Mouse (Mus musculus) heart, embryonic 16.5 days (tissue): Measurements from ENCODE around the gene Tmc4. TPM values are rescaled to one million over a fixed set of nuclear protein-coding genes. Genes with fewer than 3 reads are reported as not detected.
A peak's percentile ranks its signal among the peaks of the same experiment; 100 is the strongest.

Source experiments
- ATAC-seq: fragments of 200-750 bp; cut with Nextera tagmentation; replicated peaks from 2 replicates; pipeline ENCODE4 v1.8.0; 2017; ENCODE audit warnings: moderate number of reproducible peaks; ENCODE audit not compliant: insufficient read depth, low FRiP score; ENCODE audit errors: extremely low read depth
- H3K27ac ChIP-seq: fragments of 300-500 bp; sonication (generic); 2 replicates; pipeline ENCODE4 v1.5.1; 2014; ENCODE audit warnings: mild to moderate bottlenecking, low read length, control low read depth, moderate library complexity
- H3K27me3 ChIP-seq: fragments of 300-500 bp; sonication (generic); 2 replicates; pipeline ENCODE4 v1.6.1; 2014; ENCODE audit warnings: low read length, mixed read lengths; ENCODE audit not compliant: control insufficient read depth, insufficient read depth
- H3K36me3 ChIP-seq: fragments of 300-500 bp; sonication (generic); 2 replicates; pipeline ENCODE4 v1.6.1; 2014; ENCODE audit not compliant: control insufficient read depth, insufficient read depth
- H3K4me1 ChIP-seq: fragments of 300-500 bp; sonication (generic); 2 replicates; pipeline ENCODE4 v1.6.1; 2014; ENCODE audit warnings: low read length, mixed read lengths; ENCODE audit not compliant: control insufficient read depth, insufficient read depth
- H3K4me2 ChIP-seq: fragments of 300-500 bp; sonication (generic); 2 replicates; pipeline ENCODE4 v1.6.1; 2014; ENCODE audit warnings: low read depth, mild to moderate bottlenecking, control low read depth, low read length
- H3K4me3 ChIP-seq: fragments of 300-500 bp; sonication (generic); 2 replicates; pipeline ENCODE4 v1.5.1; 2014; ENCODE audit warnings: mild to moderate bottlenecking, control low read depth, low read length
- H3K9ac ChIP-seq: fragments of 300-500 bp; sonication (generic); 2 replicates; pipeline ENCODE4 v1.6.1; 2014; ENCODE audit warnings: low read length, control low read depth
- H3K9me3 ChIP-seq: fragments of 300-500 bp; sonication (generic); replicated peaks from 2 replicates; pipeline ENCODE4 v1.6.1; 2016; ENCODE audit warnings: low read length; ENCODE audit not compliant: control insufficient read depth
- WGBS: fragments of 180-500 bp; shearing (Covaris S2); extraction: QIAGEN DNeasy Blood & Tissue Kit; methylation state at CpG from one replicate; pipeline ENCODE4 v1.1.7; 2014; 5-methylcytosine and 5-hydroxymethylcytosine counted together
- polyA plus RNA-seq: library from polyadenylated mRNA; unstranded; fragments of >200 nt; fragmentation: Nextera tagmentation; extraction: Ambion mirVana; gene quantifications from 2 replicates; pipeline ENCODE4 v1.2.1, GENCODE M21; 2015

The Tmc4 gene
- polyA plus RNA-seq, 1 experiment from 2014 or later = 7.3 TPM

DNA sequence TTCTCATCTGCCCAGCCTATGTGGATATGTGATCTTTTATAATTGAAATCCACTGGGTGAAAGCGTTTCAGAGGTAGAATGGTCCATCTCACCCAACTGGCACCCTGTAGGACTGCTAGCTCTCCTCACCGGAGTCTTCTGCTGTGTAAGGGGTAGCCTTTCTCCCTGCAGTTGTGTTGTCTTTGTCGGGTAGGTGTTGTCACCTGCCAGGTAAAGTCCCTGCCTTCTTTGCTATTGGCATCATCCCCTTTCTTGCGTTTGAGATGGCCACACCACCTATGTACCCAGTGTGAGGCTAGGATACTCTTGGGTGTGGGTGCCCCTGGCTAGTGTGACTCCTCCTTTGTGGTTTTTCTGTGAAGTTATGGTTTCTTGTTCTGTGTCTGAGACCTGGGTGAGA is 30.7 kb downstream of the Tmc4 start:
- H3K27ac ChIP-seq = no peak overlapping the region
- peaks cover 14% of the 10 kb centered on the region for H3K36me3 ChIP-seq
- H3K9ac ChIP-seq = peak overlapping the region; percentile 99
- ATAC-seq = no peak
- no peaks in the 10 kb centered on the region for H3K9me3 ChIP-seq
- 51% methylated on average over 4 of the region's 4 CpGs for WGBS
- H3K4me1 ChIP-seq = peaks cover 33% of the 10 kb centered on the region
- H3K4me2 ChIP-seq = peak overlapping the region; percentile 89
- H3K4me3 ChIP-seq = peak overlapping the region; percentile 95
- H3K27me3 ChIP-seq = no peaks in the 10 kb centered on the region

DNA sequence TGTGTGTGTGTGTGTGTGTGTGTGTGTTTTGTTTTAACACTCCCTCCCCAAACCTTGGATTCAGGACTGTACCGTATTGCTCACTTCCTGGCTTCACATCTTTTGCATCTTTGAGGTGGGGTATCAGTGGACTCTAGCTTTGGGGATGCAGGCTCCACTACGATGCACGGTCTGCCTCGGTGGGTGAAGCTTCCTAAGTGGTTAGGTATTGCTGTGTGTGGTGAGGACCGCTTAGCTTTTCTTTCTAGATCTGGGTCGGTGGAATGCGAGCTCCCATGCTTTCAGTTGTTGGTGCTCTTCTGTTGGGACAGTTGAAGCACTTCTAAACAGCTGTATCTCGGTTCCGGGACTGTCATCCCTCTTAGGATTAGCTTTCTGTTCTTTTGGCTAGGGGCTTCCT is 31.2 kb downstream of the Tmc4 start:
- no peak overlapping the region; the same call in 1 of the 2 replicates for H3K27ac ChIP-seq

DNA sequence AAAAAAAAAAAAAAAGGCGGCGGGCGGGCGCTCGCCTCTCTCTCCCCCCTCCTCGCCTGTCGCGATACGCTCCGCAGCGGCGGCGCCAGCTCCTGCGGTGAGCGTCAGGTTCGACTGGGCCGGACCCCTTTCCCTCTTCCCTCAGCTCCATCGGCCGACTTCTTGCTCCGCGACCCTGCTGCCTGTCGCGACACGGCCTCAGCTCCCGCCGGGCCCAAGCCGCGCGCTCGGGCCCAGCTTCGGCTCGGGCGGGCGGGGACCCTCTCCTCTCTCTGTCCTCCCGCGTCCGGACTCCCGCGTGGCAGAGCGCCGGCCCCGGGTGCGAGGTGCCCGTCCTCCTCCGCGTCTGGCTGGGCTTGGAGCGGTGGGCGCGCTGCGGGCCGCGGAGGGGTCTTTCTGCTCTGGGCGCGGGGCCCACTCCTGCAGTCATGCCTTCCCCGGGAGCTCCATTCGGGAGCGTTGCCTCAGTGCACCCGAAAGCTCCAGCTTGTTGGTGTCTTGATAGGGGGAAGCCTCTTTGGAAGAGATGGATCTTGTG is 31.8 kb downstream of the Tmc4 start:
- Histone ChIP-seq H3K9ac (peak overlapping the region; percentile 99), H3K27me3 (no peaks in the 10 kb centered on the region), H3K4me1 (peaks cover 33% of the 10 kb centered on the region), H3K9me3 (no peaks in the 10 kb centered on the region), H3K27ac (peak overlapping the region; percentile 95), H3K4me3 (peak overlapping the region; percentile 95), H3K4me2 (peak overlapping the region; percentile 89), H3K36me3 (peaks cover 10% of the 10 kb centered on the region)
- ATAC-seq = peak; percentile 1; the same call in 1 of the 2 replicates
- under 1% methylated on average over 41 of the region's 58 CpGs for WGBS

More for the DNA sequence above, 31.2 kb downstream of the Tmc4 start:
- no peaks in the 10 kb centered on the region for H3K9me3 ChIP-seq
- H3K4me3 ChIP-seq = peak overlapping the region; percentile 95
- WGBS = 6% methylated on average over 9 of the region's 9 CpGs
- peak overlapping the region; percentile 89 for H3K4me2 ChIP-seq
- no peak for ATAC-seq
- H3K27me3 ChIP-seq = no peaks in the 10 kb centered on the region
- peak overlapping the region; percentile 99 for H3K9ac ChIP-seq
- H3K36me3 ChIP-seq = peaks cover 12% of the 10 kb centered on the region
- H3K4me1 ChIP-seq = peaks cover 33% of the 10 kb centered on the region

DNA sequence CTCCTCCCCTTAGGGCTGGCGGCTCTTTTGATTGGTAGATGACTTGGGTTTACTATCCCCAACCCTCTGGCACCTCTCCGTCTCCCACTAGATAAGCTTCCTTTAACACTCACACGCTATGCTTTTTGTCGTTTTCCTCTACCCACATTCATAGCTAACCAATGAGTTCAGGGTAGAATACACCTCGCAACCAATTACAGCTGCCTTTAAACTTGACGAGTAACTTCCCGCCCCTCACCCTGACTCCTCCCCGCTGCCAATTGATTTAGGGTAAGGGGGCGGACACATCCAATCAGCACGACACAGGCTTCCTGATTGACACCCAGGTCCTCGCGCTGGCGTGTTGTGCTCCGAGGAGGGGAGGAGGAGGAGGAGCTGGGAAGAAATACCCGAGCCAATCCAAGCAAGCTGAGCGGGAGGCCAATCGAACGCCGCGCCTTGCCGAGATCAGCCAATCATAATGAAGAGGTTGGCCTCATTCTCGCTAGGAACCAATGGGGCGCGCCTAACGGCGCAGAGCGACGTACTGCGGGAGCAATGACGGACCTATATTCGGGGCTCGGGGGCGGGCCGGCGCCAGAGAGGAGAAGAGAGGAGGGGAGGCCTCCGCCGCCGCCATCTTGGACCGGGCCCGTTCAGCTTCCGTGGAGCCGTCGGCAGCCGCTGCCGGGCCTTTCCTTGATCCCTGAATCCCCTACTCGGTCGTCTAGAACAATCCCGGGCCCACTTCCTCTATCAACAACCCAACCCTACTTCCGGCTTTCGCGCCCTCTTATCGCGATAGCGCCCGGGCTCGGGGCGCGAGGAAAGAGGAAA is 32.5 kb downstream of the Tmc4 start, which contains the start of gene Cnot3:
Gene Cnot3, plus strand, starts transcription at position 597 of the 816 bp plus-strand sequence.
- Histone ChIP-seq H3K36me3 (peaks cover 11% of the 10 kb centered on the region), H3K4me1 (peaks cover 33% of the 10 kb centered on the region)

DNA sequence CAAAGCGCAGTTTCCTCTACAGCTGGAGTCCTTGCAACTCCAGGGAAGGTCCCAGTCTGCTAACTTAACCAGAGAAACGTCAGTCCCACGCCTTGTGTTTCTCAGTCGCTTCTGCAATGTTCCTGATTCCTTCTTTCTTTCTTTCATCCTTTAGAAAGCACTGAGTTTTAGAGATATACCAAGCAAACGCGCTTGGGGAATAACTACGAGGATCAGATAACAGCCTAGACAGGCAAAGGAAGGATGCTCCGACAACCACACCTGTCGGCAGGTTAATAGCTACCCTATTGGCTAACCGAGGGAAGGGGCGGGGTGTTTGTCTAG is 33.0 kb downstream of the Tmc4 start:
- Histone ChIP-seq H3K9ac (no peak overlapping the region), H3K36me3 (peaks cover 11% of the 10 kb centered on the region), H3K27ac (peak overlapping the region; percentile 75; the same call in 1 of the 2 replicates), H3K4me2 (peak overlapping the region; percentile 65), H3K4me1 (peaks cover 33% of the 10 kb centered on the region), H3K9me3 (no peaks in the 10 kb centered on the region), H3K4me3 (peak overlapping the region; percentile 55), H3K27me3 (no peaks in the 10 kb centered on the region)
- WGBS = under 1% methylated on average over 11 of the region's 11 CpGs
- no peak for ATAC-seq

More for the DNA sequence above, 32.5 kb downstream of the Tmc4 start, which contains the start of gene Cnot3:
- H3K4me2 ChIP-seq = peak within 1 kb of the TSS; percentile 89
- H3K27me3 ChIP-seq = no peaks in the 10 kb centered on the region
- H3K9ac ChIP-seq = peak within 1 kb of the TSS; percentile 99
- H3K27ac ChIP-seq = peak within 1 kb of the TSS; percentile 95
- WGBS = under 1% methylated on average over 58 of the region's 58 CpGs
- ATAC-seq = peak; percentile 97
- no peaks in the 10 kb centered on the region for H3K9me3 ChIP-seq
- peak within 1 kb of the TSS; percentile 95 for H3K4me3 ChIP-seq

DNA sequence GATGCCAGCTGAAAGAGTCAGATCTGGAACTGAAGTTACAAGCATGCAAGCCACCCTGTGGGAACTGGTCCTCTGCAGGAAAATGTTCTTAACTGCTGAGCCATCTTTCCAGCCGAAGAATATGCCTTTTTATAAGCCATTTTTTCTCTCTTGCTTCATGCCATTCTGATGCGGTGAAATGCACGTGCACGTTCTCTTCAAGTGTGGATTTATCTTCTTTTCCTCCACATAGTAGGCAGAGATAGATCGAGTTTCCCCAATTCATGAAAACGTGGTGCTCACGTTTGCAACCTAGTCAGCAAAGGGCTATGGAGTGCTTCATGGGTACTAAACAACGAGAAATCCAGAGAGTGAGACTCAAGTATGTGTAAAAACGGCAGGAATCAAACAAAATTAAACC is 33.5 kb downstream of the Tmc4 start:
- H3K4me2 ChIP-seq = peak overlapping the region; percentile 65
- ATAC-seq = no peak
- no peaks in the 10 kb centered on the region for H3K27me3 ChIP-seq
- H3K4me3 ChIP-seq = peak overlapping the region; percentile 55
- H3K4me1 ChIP-seq = peaks cover 32% of the 10 kb centered on the region
- H3K27ac ChIP-seq = no peak overlapping the region
- H3K9ac ChIP-seq = no peak overlapping the region
- H3K9me3 ChIP-seq = no peaks in the 10 kb centered on the region
- WGBS = 21% methylated on average over 9 of the region's 9 CpGs
- peaks cover 11% of the 10 kb centered on the region for H3K36me3 ChIP-seq

DNA sequence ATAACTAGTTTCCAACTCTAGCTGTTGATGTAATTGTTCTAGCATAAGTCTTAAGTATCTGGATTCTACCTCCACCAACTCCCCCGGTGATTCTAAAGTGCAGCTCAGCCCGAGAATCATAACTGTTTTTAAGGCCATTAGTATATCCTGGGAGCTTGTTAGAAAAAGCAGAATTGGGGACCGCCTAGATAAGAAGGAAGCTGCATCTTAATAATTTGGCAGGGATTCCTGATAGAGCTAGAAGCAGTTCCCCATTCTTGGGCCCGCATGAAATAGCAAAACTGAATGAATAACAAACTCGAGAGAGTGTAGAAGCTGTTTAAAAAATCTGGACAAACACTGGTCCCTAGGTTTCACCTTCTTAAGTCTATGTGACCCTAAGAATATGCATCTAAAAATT is 33.9 kb downstream of the Tmc4 start:
- no peaks in the 10 kb centered on the region for H3K27me3 ChIP-seq
- 67% methylated on average over 5 of the region's 5 CpGs for WGBS
- no peak overlapping the region for H3K27ac ChIP-seq
- H3K4me2 ChIP-seq = no peak overlapping the region
- H3K4me1 ChIP-seq = peaks cover 28% of the 10 kb centered on the region
- no peaks in the 10 kb centered on the region for H3K9me3 ChIP-seq
- no peak overlapping the region for H3K4me3 ChIP-seq
- ATAC-seq = no peak
- H3K9ac ChIP-seq = no peak overlapping the region
- peaks cover 9% of the 10 kb centered on the region for H3K36me3 ChIP-seq

DNA sequence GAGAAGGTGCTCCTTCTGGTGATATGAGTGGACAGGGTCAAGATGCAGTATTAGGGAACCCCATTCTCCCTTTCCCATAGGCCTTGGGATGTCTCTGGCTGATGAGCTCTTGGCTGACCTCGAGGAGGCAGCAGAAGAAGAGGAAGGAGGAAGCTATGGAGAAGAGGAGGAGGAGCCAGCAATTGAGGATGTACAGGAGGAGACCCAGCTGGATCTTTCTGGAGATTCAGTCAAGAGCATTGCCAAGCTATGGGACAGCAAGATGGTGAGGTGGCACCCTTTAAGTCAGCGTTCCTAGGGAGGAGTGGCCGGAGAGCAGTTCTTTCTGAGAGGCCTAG is 46.9 kb downstream of the Tmc4 start:
- Histone ChIP-seq H3K27me3 (no peaks in the 10 kb centered on the region), H3K4me1 (peaks cover 15% of the 10 kb centered on the region), H3K4me2 (peak overlapping the region; percentile 87), H3K36me3 (peaks cover 12% of the 10 kb centered on the region), H3K27ac (no peak overlapping the region), H3K9me3 (no peaks in the 10 kb centered on the region), H3K9ac (peak overlapping the region; percentile 78), H3K4me3 (peak overlapping the region; percentile 75)
- no peak for ATAC-seq
- WGBS = 48% methylated on average over 3 of the region's 3 CpGs
